Mouse (Mus musculus) myocyte (in vitro differentiated cells): ENCODE results near the gene Cntn4.

Experiments used
- CEBPB ChIP-seq: IDR thresholded peaks from 2 replicates; pipeline ENCODE4 v1.6.1; 2011; ENCODE audit warnings: mild to moderate bottlenecking, moderate library complexity; ENCODE audit not compliant: poor library complexity, insufficient read depth, severe bottlenecking
- E2F4 ChIP-seq: IDR thresholded peaks from one replicate; pipeline ENCODE4 v1.6.1; 2011; ENCODE audit warnings: mild to moderate bottlenecking, control low read depth, moderate library complexity; ENCODE audit not compliant: insufficient read depth
- MAX ChIP-seq: IDR thresholded peaks from one replicate; pipeline ENCODE4 v1.6.1; 2011; ENCODE audit warnings: low read depth, mild to moderate bottlenecking, control low read depth
- MYOG ChIP-seq, 3 experiments: IDR thresholded peaks; one replicate each; pipeline ENCODE4 v1.6.1; 2011; ENCODE audit warnings: control low read depth in 2 of 3, low read depth in 2 of 3, mild to moderate bottlenecking in 2 of 3; ENCODE audit not compliant: insufficient read length in 2 of 3, control insufficient read depth in 1 of 3, insufficient read depth in 1 of 3
- POLR2A ChIP-seq: IDR thresholded peaks from one replicate; pipeline ENCODE4 v1.6.1; 2011; ENCODE audit warnings: low read depth, mild to moderate bottlenecking, control low read depth, moderate library complexity; ENCODE audit not compliant: insufficient read length
- POLR2AphosphoS2 ChIP-seq: IDR thresholded peaks from one replicate; pipeline ENCODE4 v1.6.1; 2011; ENCODE audit warnings: low read depth, control low read depth; ENCODE audit not compliant: insufficient read length
- REST ChIP-seq: IDR thresholded peaks from one replicate; pipeline ENCODE4 v1.6.1; 2011; ENCODE audit warnings: mild to moderate bottlenecking, control low read depth, moderate library complexity; ENCODE audit not compliant: insufficient read depth, insufficient read length
- TCF12 ChIP-seq: IDR thresholded peaks from one replicate; pipeline ENCODE4 v1.6.1; 2011; ENCODE audit warnings: mild to moderate bottlenecking, control low read depth; ENCODE audit not compliant: poor library complexity, insufficient read depth, severe bottlenecking
- TCF3 ChIP-seq: IDR thresholded peaks from one replicate; pipeline ENCODE4 v1.6.1; 2011; ENCODE audit warnings: low read depth, control low read depth; ENCODE audit not compliant: insufficient read length
- USF1 ChIP-seq: IDR thresholded peaks from one replicate; pipeline ENCODE4 v1.6.1; 2011; ENCODE audit warnings: low read depth, mild to moderate bottlenecking, control low read depth, moderate library complexity

DNA sequence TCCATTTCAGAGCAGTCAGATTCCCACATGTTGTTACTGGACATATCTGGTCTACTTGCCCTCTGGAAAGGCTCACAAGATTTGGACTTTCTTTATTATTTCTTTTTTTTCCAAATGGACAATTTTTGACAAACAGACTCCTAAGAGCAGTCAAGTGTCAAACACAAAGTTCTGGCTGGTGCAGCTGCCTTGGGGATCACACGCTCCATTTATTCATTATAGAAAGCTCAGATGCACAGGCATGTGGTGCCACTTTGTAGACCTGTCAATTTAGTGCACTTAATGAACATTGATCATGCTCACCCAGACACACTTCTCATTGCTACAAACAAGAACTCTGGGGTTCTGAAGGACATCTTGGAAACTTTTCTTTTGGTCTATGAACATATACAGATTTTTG lies 337.7 kb downstream of the Cntn4 start:
- TF ChIP-seq POLR2A (no peak), E2F4 (no peak), MAX (no peak), TCF3 (no peak), POLR2AphosphoS2 (no peak), USF1 (no peak), MYOG (IDR thresholded peaks at IDR 0.05; ENCODE audit: control insufficient read depth in 1 of 3, insufficient read depth in 1 of 3, insufficient read length in 2 of 3, low read depth in 2 of 3) (no peak), CEBPB (no peak), TCF12 (no peak), REST (no peak)
